Mouse (Mus musculus): ENCODE measurements around the gene Cd200r2. TPM values are rescaled to one million over a fixed set of nuclear protein-coding genes. Genes with fewer than 3 reads are reported as not detected.

The Cd200r2 gene
- polyA plus RNA-seq, 1 experiment from 2014 or later: 0.12 TPM

DNA sequence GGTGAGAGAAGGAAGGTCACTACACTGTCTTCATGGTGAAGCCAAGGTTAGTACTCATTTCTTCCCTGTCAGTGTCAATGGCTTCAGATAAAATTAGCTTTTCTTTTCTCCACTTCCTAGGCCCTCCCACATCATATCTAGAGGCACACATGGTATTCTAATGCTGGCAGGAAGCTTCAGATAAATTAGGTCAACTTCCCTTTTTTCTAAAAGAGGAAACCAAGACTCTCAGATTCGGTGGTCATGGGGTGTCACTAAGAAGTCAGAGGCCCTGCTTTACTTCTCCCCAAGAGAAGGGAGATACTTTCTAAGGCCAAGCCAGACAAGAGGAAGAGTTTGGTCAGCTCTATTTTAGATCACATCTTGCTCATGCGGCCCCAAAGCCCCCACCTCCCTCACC is 95.9 kb downstream of the Cd200r2 start:
- ATAC-seq: peak; percentile 83
- no peaks in the 10 kb centered on the region for H3K9me3 ChIP-seq (ENCODE audit: low read length)
- no peaks in the 10 kb centered on the region for H3K36me3 ChIP-seq (replicated peaks; ENCODE audit: insufficient read depth, low read length)
- DNase-seq: no peak
- peak overlapping the region; percentile 69 for H3K27ac ChIP-seq (ENCODE audit: low read depth)
- H3K4me2 ChIP-seq (ENCODE audit: low read depth, low read length): no peak overlapping the region
- WGBS (ENCODE audit: insufficient replicate concordance): 26% methylated on average over 2 of the region's 2 CpGs
- H3K4me1 ChIP-seq (ENCODE audit: insufficient read depth): peaks cover 5% of the 10 kb centered on the region; the same call in 1 of the 2 replicates
- H3K27me3 ChIP-seq (ENCODE audit: insufficient read depth, low read length): no peaks in the 10 kb centered on the region
- TF ChIP-seq CTCF (IDR thresholded peaks at IDR 0.05; ENCODE audit: low read depth) (no peak), EP300 (IDR thresholded peaks at IDR 0.05; ENCODE audit: low read depth) (peak; percentile 79)
- no peak overlapping the region for H3K9ac ChIP-seq (replicated peaks)
- H3K4me3 ChIP-seq (ENCODE audit: low read depth, low read length): no peak overlapping the region

DNA sequence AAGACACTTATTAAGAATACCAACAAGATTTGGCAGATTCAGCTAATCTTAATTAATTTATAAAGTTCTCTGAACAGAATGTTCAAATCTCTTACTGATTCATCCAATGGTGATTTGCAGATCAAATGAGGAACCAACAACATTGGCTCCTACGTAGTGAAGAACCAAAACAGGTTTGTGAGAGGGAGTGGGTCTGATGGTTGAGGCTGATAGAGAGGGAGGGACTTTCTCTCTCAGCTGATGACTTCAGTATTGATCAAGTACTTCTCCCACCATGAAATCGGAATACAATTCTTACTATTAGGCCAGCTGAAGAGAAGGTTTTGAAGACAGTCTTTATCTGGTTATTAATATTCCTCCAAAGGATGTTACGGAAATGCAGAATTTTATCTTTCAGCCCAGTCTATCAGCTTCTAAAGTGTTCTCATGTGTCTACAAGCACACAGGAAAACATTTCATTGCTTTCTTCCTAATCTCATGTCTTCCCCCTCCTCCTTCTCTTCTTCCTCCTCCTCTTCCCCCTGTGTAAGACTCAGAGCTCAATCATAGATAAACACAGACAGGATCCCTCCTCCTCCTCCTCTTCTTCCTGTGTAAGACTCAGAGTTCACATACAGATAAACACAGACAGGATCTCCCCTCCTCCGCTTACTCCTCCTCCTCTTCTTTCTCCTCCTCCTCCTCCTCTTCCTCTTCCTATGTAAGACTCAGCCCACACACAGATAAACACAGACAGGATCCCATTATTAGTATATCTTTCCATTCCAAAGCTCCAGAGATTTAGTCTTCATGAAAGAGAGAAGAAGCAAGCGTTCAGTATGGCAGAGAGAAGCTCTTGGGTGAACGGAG is 97.9 kb downstream of the Cd200r2 start:
- Histone ChIP-seq H3K27ac (ENCODE audit: low read depth) (peak overlapping the region; percentile 26; the same call in 1 of the 2 replicates), H3K9ac (replicated peaks) (no peak overlapping the region), H3K9me3 (ENCODE audit: low read length) (no peaks in the 10 kb centered on the region), H3K4me1 (ENCODE audit: insufficient read depth) (peaks cover 5% of the 10 kb centered on the region; the same call in 1 of the 2 replicates), H3K27me3 (ENCODE audit: insufficient read depth, low read length) (no peaks in the 10 kb centered on the region), H3K36me3 (replicated peaks; ENCODE audit: insufficient read depth, low read length) (no peaks in the 10 kb centered on the region), H3K4me3 (ENCODE audit: low read depth, low read length) (no peak overlapping the region), H3K4me2 (ENCODE audit: low read depth, low read length) (no peak overlapping the region)
- no peak for TF ChIP-seq EP300 (IDR thresholded peaks at IDR 0.05; ENCODE audit: low read depth)
- no peak for TF ChIP-seq CTCF (IDR thresholded peaks at IDR 0.05; ENCODE audit: low read depth)
- ATAC-seq: no peak
- DNase-seq: no peak
- 43% methylated on average over 6 of the region's 6 CpGs for WGBS (ENCODE audit: insufficient replicate concordance)

DNA sequence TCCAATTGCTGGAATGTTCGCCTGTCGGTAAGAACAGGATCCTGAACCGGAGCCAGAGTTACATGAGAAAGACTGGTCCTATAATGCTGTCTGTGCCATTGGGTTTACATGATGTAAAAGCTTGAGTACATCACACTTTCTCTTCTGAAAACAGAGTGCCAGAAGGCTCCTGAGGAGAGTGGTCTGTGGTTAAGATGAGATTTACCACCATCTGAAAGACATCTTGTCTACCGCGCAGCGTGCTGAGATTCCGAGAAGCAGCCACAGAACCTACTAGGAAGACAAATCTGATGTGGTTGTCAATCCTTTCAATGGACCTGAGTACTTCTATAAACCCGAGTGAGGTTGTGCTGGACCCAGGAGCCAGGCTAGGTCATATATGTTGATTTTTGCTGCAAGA is 98.5 kb downstream of the Cd200r2 start:
- ATAC-seq (no peak), DNase-seq (no peak)
- Histone ChIP-seq H3K4me3 (ENCODE audit: low read depth, low read length) (no peak overlapping the region), H3K36me3 (replicated peaks; ENCODE audit: insufficient read depth, low read length) (no peaks in the 10 kb centered on the region), H3K4me1 (ENCODE audit: insufficient read depth) (peaks cover 5% of the 10 kb centered on the region; the same call in 1 of the 2 replicates), H3K9me3 (ENCODE audit: low read length) (no peaks in the 10 kb centered on the region), H3K4me2 (ENCODE audit: low read depth, low read length) (no peak overlapping the region), H3K27me3 (ENCODE audit: insufficient read depth, low read length) (no peaks in the 10 kb centered on the region), H3K27ac (ENCODE audit: low read depth) (peak overlapping the region; percentile 26; the same call in 1 of the 2 replicates), H3K9ac (replicated peaks) (no peak overlapping the region)
- TF ChIP-seq EP300 (IDR thresholded peaks at IDR 0.05; ENCODE audit: low read depth) (no peak), CTCF (IDR thresholded peaks at IDR 0.05; ENCODE audit: low read depth) (no peak)
- 52% methylated on average over 8 of the region's 8 CpGs for WGBS (ENCODE audit: insufficient replicate concordance)

Other genes starting within 250 kb of the Cd200r2 start
- gene Nepro, start 142.8 kb upstream of the Cd200r2 start, polyA plus RNA-seq (2015; fragmentation: Nextera tagmentation; extraction: Ambion mirVana): 1.9 and 2.4 TPM in 2 replicates
- 18.3 and 18.4 TPM in 2 replicates for gene Gtpbp8, start 120.7 kb upstream of the Cd200r2 start, polyA plus RNA-seq (2015; fragmentation: Nextera tagmentation; extraction: Ambion mirVana)
- gene Cd200r1, start 101.4 kb upstream of the Cd200r2 start, polyA plus RNA-seq (2015; fragmentation: Nextera tagmentation; extraction: Ambion mirVana): 4.2 and 4.7 TPM in 2 replicates
- 0.45 and 0.68 TPM in 2 replicates for gene Cd200r4, start 55.4 kb upstream of the Cd200r2 start, polyA plus RNA-seq (2015; fragmentation: Nextera tagmentation; extraction: Ambion mirVana)
- gene Cd200r3, start 76.6 kb downstream of the Cd200r2 start, polyA plus RNA-seq (2015; fragmentation: Nextera tagmentation; extraction: Ambion mirVana): 0.69 and 0.79 TPM in 2 replicates
- 21.0 and 27.2 TPM in 2 replicates for gene Ccdc80, start 226.3 kb downstream of the Cd200r2 start, polyA plus RNA-seq (2015; fragmentation: Nextera tagmentation; extraction: Ambion mirVana)